Mouse (Mus musculus) large intestine, adult 2 months (tissue): ENCODE data around the gene Ckap4. TPM values are rescaled to one million over a fixed set of nuclear protein-coding genes. Genes with fewer than 3 reads are reported as not detected.
"Not testable (repeated sequence)": the region's sequence is repeated elsewhere in the genome, so short reads cannot be mapped to it uniquely, and the experiment has no call there.

Experiments
- DNase-seq: peaks from one replicate; pipeline ENCODE4 v3.0.0-alpha.2; 2012; ENCODE audit warnings: low read depth, low spot score
- WGBS: fragments of 180-500 bp; shearing (Covaris S2); methylation state at CpG from one replicate; pipeline ENCODE4 v1.1.7; 2018; 5-methylcytosine and 5-hydroxymethylcytosine counted together
- polyA plus RNA-seq: library from polyadenylated mRNA; depleted of rRNA; stranded (reverse); fragments of >200 nt; gene quantifications from 2 replicates; pipeline ENCODE4 v1.2.3, GENCODE M21; 2012

The Ckap4 gene
- polyA plus RNA-seq, 1 experiment = 15.9 TPM

GRCm38 (mm10) chr10:84551846-84552245, 18.0 kb upstream of the Ckap4 start:
- DNase-seq = no peak
- 96% methylated on average over 3 of the region's 3 CpGs for WGBS

GRCm38 (mm10) chr10:84549920-84550293, 16.0 kb upstream of the Ckap4 start:
- DNase-seq = no peak
- WGBS = 86% methylated on average over 10 of the region's 10 CpGs

- WGBS = 63% methylated on average over 17 of the region's 17 CpGs
- no peak for DNase-seq
These were observed 15.5 kb upstream of the Ckap4 start for GRCm38 (mm10) chr10:84549146-84549919.

DNA sequence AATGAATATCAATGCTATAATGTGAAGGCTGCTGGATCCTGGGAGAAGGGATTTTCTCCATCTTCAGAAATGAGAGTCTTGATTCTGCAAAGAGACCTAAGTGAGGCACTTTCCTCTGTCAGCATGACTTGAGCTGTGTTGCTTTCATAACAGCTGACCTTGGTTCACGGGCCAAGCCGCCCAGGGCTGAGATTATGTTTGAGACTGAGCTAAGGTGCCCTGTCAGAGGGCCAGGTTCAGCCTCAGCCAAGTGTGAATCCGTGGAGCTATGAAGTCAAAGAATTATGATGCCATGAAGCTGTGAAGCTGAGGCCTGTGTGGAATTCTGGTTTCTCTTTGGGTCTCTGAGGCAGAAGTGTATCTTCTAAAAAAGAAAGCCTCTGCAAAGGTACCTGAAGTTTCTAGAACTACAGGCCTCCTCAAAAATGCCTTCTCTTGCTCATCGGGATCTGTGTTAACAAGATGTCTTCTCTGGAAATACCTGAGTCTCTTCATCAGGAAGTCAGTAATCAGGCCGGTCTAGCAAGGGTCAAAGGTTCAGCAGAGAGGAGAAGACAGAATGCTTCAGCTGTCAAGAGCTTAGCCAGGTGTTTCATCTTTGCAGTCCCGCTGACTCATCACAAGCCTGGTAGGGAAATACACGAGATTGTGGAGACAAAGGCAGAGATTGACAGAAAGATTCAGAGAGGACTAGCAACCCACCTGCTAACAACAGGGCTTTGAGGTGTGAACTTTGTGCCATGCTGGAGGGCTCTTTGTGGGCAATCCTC, 11.2 kb upstream of the Ckap4 start:
- no peak for DNase-seq
- 25% methylated on average over 7 of the region's 7 CpGs for WGBS

DNA sequence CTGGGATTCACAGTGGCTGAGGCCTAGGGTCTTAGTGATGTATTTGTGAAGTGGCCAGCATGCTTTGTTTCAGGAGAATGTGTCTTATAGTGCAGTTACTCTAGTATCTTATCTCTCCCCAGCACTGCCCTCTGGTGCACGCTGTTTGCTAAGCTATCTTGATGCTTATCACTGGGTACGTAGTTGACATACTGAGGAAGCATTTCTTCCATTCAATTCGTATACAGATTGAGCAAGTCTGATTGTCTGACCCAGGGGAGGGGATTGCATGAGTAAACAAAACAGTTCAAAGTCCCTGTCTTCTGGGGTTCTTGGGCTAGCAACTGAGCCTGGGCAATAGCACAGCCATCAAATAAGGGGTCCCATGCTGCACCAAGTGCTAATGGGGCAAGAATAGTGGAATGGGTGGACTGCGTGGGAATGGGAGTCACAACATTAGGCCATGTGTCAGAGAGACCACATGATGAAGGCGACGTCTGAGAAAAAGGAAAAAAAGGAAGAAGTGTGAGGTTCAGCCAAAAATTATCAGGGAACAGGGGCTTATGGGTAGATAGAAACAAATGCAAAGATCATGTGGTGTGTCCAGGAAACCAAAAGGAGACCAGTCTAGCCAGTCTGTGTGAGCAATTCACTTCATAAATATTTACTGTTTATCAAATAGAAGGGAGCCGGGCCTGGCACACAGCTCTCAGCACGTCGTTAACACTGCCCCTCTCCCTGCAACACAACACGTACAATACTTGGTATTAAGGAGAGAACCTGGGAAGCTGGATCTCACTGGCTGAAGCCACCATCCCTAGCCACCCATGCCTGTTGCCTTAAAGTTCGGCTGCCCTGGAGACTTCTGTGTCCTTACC, 9.2 kb upstream of the Ckap4 start:
- DNase-seq = no peak
- 51% methylated on average over 11 of the region's 11 CpGs for WGBS

DNA sequence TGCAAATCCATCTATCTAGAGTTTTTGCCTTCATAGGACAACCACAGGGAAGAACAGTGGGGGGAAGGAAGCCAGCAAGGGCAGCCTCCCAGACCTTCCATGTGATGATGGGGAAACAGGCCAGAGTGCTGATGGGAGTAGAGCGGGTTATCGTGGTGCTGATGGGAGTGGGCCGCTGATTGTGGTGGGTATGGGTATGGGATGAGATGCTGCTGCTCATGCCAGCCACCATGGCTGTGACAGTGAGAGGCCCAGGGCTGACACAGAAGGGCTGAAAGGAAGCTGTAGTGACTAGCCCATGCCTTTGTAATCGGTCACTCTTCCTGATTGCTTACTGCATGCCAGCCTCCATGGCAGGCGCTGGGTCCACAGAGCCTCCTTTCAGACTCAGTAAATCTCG, 5.8 kb upstream of the Ckap4 start:
- 96% methylated on average over 6 of the region's 6 CpGs for WGBS

GRCm38 (mm10) chr10:84535859-84536258, 2.0 kb upstream of the Ckap4 start:
- no peak for DNase-seq
- 33% methylated on average over 4 of the region's 4 CpGs for WGBS

More for the DNA sequence above, 5.8 kb upstream of the Ckap4 start:
- DNase-seq = no peak

DNA sequence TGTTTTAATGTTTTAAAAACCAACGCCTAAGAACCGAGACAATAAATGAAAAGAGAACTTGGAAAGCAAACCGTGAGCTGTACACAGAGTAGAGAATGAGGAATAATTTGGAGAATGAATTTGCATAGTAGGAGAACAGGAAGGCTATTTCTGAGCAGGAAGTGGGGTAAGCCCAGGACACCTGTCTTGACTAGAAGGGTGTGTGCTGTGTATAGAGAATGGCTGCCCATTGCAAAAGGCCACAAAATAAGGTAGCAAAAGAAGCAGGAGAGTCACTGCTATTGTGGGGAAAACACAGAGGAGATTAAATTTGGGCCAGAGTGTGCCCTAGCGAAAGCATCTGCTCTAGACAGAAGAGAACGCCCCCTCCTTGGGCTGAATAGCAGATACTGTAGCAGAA, 1.6 kb upstream of the Ckap4 start:
- WGBS = 62% methylated on average over 5 of the region's 5 CpGs

GRCm38 (mm10) chr10:84532911-84533882, 665 bp downstream of the Ckap4 start:
- 9% methylated on average over 72 of the region's 72 CpGs for WGBS
- DNase-seq = no peak

More for the DNA sequence above, 1.6 kb upstream of the Ckap4 start:
- no peak for DNase-seq

DNA sequence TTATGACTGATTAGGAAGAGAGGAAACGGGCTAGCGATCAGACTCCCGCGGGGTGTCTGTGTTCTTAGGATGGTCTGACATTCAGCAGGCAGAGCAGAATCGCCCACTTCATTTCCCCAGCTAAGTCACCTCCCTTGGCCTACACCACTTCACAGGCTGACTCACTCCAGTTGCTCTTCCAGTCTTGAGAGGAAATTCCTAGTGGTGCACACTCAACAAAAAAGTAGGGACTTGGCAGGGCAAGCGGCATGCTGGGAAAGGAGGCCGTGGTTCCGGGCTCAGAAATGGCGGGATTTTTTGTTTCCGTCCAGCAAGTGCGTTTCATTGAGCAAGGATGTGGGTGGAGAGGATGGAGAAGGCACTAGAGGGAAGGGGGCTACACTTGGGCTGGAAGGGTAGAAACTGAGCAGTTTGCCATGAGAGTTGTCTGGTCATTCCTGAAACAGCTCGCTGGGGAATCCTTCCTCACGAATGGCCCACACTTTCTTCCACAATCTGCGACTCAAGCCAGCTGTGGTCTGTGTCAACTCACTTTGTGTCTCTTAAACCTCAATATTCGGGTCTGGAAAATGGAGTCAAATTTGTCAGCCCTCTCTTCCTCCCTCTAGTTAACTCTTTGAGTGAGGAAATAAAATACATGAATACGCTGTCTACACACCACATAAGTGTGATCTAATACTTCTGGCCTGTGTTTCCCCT, 1.5 kb downstream of the Ckap4 start:
- no peak for DNase-seq
- 65% methylated on average over 16 of the region's 16 CpGs for WGBS

DNA sequence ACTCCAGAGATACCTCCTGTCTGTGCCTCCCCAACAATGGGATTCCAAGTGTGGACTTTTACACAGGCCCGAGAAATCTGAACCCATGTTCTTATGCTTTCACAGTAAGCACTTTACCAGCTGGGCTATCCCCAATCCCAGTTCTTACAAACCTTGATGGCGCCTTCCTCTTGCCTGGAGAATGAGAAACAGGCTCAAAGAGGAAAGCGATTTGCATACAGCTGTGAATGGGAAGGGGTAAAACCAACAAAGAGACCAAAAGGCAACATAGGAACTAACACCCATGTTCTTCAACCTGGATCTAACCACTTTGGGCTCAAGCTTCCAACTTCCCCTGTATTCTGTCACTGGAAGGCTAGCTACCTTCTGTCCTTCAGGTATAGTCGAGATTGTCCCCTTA, 2.3 kb downstream of the Ckap4 start:
- 87% methylated on average over 4 of the region's 4 CpGs for WGBS
- no peak for DNase-seq

DNA sequence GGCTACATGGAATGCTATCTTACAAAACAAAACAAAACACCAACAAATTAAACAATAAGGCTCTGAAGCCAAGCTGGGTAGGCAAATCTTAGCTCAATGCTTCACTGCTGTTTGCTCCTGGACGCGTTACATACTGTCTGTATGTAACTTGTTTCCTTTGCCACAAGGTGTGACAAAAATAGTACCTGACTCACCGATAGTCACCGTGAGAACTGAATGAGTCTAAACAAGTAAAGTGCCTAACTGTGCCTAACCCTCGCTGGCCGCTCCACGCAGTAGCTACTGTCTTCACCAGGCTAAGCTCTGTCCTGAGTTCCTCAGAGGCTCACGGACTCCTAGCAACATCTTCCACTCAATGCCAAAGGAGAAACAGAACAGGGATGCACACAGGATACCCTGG, 3.5 kb downstream of the Ckap4 start:
- no peak for DNase-seq
- WGBS = 68% methylated on average over 8 of the region's 8 CpGs

GRCm38 (mm10) chr10:84527631-84528030, 6.2 kb downstream of the Ckap4 start:
- no peak for DNase-seq
- WGBS = 83% methylated on average over 12 of the region's 12 CpGs

DNA sequence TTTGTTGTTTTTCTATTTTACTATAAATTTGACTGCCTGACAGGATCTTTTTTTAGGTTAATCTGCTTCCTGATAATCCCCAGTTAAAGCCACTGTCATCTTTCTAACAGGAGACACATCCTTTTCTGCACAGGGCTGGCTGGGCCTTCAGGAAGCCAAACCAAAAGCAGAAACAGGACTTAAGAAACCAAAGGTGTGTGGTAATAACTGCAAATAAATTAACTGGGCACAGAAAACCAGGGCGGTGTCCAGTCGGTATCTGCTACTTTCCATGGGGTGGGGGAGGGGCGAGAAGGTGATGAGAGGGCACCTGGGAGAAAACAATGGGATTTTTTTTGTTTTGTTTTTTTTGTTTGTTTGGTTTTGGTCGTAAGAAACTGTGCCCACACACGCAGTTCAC, 6.8 kb downstream of the Ckap4 start:
- WGBS = 68% methylated on average over 5 of the region's 5 CpGs
- no peak for DNase-seq

DNA sequence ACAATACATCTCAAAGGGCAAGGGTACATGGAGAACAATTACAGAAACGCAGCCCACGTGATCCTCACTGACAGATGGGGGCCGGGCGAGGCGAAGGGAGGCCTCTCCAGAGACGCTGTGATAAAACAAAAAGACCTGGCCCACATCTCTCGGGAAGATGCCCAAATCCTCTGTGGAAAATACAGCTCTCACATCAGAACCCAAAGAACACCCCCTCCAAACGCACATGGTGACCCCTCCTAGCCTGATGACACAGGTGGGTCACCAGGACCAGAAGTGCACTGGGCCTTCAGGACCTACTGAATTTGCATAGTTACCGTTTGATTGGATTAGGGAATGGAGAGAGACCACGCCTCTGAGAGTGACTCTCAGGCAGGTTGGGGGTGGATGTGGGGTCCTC, 7.4 kb downstream of the Ckap4 start:
- no peak for DNase-seq
- 83% methylated on average over 10 of the region's 10 CpGs for WGBS

GRCm38 (mm10) chr10:84523682-84524081, 10.2 kb downstream of the Ckap4 start:
- 55% methylated on average over 10 of the region's 10 CpGs for WGBS
- no peak for DNase-seq

DNA sequence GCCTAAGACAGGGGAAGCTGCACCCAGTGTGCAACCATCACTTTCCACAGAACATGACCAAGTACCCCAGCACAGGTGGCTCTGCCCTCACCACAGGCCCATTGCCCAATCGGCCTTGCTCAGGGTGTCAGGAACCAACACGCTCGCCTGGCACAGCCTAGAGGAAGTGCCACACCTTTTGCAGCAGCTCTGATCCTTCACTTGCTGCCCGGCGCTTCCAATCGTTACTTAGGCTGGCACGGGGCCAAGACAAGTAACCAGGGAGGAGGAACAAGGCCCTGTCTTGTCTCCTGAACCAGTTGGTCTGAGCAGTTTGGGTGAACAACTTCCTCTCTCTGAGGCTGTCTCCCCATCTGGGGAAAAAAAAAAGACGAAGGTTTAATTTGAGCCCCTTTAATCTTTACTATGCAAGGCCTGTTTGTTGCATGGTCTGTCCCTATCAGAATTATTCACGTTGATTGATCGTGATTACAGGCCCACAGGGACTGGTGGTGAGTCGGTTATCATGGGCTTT, 17.4 kb downstream of the Ckap4 start:
- WGBS = 15% methylated on average over 11 of the region's 11 CpGs
- DNase-seq = peak; percentile 73

- not testable (repeated sequence) for DNase-seq
- WGBS = 25% methylated on average over 1 of the region's 1 CpGs
These were observed 17.9 kb downstream of the Ckap4 start for GRCm38 (mm10) chr10:84515980-84516379.
